Mouse (Mus musculus): ENCODE measurements around the gene Lsm7.
"Not testable (repeated sequence)": the region's sequence is repeated elsewhere in the genome, so short reads cannot be mapped to it uniquely, and the experiment has no call there.

- not testable (repeated sequence) for TF ChIP-seq POLR2A (IDR thresholded peaks at IDR 0.05; ENCODE audit: borderline replicate concordance, extremely low read depth, low read depth, low read length); CTCF (IDR thresholded peaks at IDR 0.05; ENCODE audit: insufficient read depth, low read length)
Observed at GRCm38 (mm10) chr10:80817955-80818354, 37.1 kb downstream of the Lsm7 start.

Measured in lung, adult 2 months (tissue).